In the genomic region with DNA sequence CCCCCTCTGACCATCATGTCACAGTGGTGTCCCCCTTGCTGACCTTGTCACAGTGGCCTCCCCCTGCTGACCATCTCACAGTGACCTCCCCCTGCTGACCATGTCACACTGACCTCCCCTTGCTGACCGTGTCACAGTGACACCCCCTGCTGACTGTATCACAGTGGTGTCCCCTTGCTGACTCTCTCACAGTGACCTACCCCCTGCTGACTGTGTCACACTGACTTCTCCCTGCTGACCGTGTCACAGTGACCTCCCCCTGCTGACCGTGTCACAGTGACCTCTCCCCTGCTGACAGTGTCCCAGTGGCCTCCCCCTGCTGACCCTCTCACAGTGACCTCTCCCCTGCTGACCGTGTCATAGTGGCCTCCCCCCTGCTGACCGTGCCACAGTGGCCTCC, we compare ENCODE assay signal across 26 mouse cellular contexts. TPM values are rescaled to one million over a fixed set of nuclear protein-coding genes. Genes with fewer than 3 reads are reported as not detected.
DNase-seq lines count a peak whose midpoint lies in the region; ATAC-seq and TF ChIP-seq lines count a peak whose summit lies in the region.
"Had no signal": no experiment of that assay in that cellular context is flagged by ENCODE, and none has a peak within 500 bp of the region (broad histone marks: within the 10 kb centered on the region; RNA-seq: fewer than 3 reads in every experiment).

No protein-coding gene starts in this region.

- H3K4me2 ChIP-seq in liver, embryonic 13.5 days, result no peak overlapping the region
- no peak overlapping the region for H3K4me2 ChIP-seq in liver, embryonic 11.5 days
- no peak overlapping the region for H3K4me2 ChIP-seq in liver, embryonic 16.5 days (ENCODE audit: low read depth, low read length)
- H3K4me2 ChIP-seq: embryonic facial prominence, embryonic 15.5 days; heart, embryonic 15.5 days; hindbrain, embryonic 13.5 days; limb, embryonic 15.5 days; lung, embryonic 15.5 days; midbrain, embryonic 13.5 days had no signal

- H3K36me3 ChIP-seq in liver, embryonic 13.5 days, result no peaks in the 10 kb centered on the region
- H3K36me3 ChIP-seq in liver, embryonic 11.5 days (ENCODE audit: control insufficient read depth, insufficient read depth, low read length), result no peaks in the 10 kb centered on the region
- H3K36me3 ChIP-seq in G1E (replicated peaks), result no peaks in the 10 kb centered on the region
- no peaks in the 10 kb centered on the region for H3K36me3 ChIP-seq in liver, embryonic 16.5 days (ENCODE audit: control insufficient read depth, insufficient read depth)
- H3K36me3 ChIP-seq: lung, embryonic 15.5 days had no signal

- H3K9ac ChIP-seq in liver, embryonic 13.5 days, result no peak overlapping the region
- no peak overlapping the region for H3K9ac ChIP-seq in liver, embryonic 11.5 days (ENCODE audit: low read depth, low read length)
- H3K9ac ChIP-seq in liver, embryonic 16.5 days (ENCODE audit: low read depth, low read length), result no peak overlapping the region
- H3K9ac ChIP-seq: embryonic facial prominence, embryonic 15.5 days; heart, embryonic 15.5 days; hindbrain, embryonic 13.5 days; limb, embryonic 15.5 days; lung, embryonic 15.5 days; midbrain, embryonic 13.5 days had no signal

- H3K9me3 ChIP-seq in liver, embryonic 13.5 days (replicated peaks), result no peaks in the 10 kb centered on the region
- H3K9me3 ChIP-seq in liver, embryonic 11.5 days (ENCODE audit: control insufficient read depth, low read length), result no peaks in the 10 kb centered on the region
- no peaks in the 10 kb centered on the region for H3K9me3 ChIP-seq in G1E (replicated peaks)
- no peaks in the 10 kb centered on the region for H3K9me3 ChIP-seq in liver, embryonic 16.5 days (replicated peaks; ENCODE audit: control insufficient read depth, low read length)
- H3K9me3 ChIP-seq: embryonic facial prominence, embryonic 15.5 days; heart, embryonic 10.5 days; heart, embryonic 15.5 days; hindbrain, embryonic 13.5 days; limb, embryonic 10.5 days; limb, embryonic 15.5 days; lung, embryonic 15.5 days; midbrain, embryonic 13.5 days had no signal

- peak; percentile 11 for DNase-seq in adrenal gland, postnatal 10 days
- DNase-seq in adrenal gland, adult (ENCODE audit: inconsistent age in 2 of 2, low spot score in 1 of 2), result no peak
- no peak for DNase-seq in liver, embryonic 13.5 days
- DNase-seq in liver, embryonic 11.5 days (ENCODE audit: low spot score), result no peak
- DNase-seq in G1E (ENCODE audit: low spot score), result no peak
- DNase-seq in cerebellum, postnatal 10 days, result no peak
- DNase-seq: adrenal gland, adult 2 months; cerebellum, adult 11-12 months; cerebellum, adult 9-11 months; gastrocnemius, postnatal 25 days; kidney, adult 8-10 months; layer of hippocampus, postnatal 36 days; right cerebral cortex, postnatal 25 days; thymus, postnatal 4 days had no signal

- no peaks in the 10 kb centered on the region for H3K4me1 ChIP-seq in liver, embryonic 13.5 days (replicated peaks)
- H3K4me1 ChIP-seq in liver, embryonic 11.5 days (replicated peaks; ENCODE audit: control insufficient read depth, insufficient read depth, low read length), result no peaks in the 10 kb centered on the region
- H3K4me1 ChIP-seq in G1E (ENCODE audit: insufficient read depth, low read depth, low read length), result no peaks in the 10 kb centered on the region; the same call in 1 of the 2 replicates
- no peaks in the 10 kb centered on the region for H3K4me1 ChIP-seq in liver, embryonic 16.5 days (ENCODE audit: control insufficient read depth, low read depth, low read length)
- H3K4me1 ChIP-seq: embryonic facial prominence, embryonic 15.5 days; heart, embryonic 15.5 days; limb, embryonic 15.5 days; lung, embryonic 15.5 days had no signal

- TF ChIP-seq CTCF in G1E (IDR thresholded peaks at IDR 0.05; ENCODE audit: low read depth, low read length), result no peak

- 52% methylated on average over 5 of the region's 5 CpGs for WGBS in liver, embryonic 13.5 days (ENCODE audit: insufficient replicate concordance)
- 60% methylated on average over 5 of the region's 5 CpGs for WGBS in liver, embryonic 11.5 days
- 55% methylated on average over 5 of the region's 5 CpGs for WGBS in liver, embryonic 16.5 days (ENCODE audit: insufficient replicate concordance)

- peak; percentile 57; the same call in 1 of the 2 replicates for ATAC-seq in liver, embryonic 13.5 days (ENCODE audit: low read depth)
- ATAC-seq in liver, embryonic 11.5 days (replicated peaks; ENCODE audit: low FRiP score), result no peak
- no peak for ATAC-seq in G1E (ENCODE audit: extremely low read depth, insufficient number of reproducible peaks, low FRiP score, poor library complexity, severe bottlenecking)
- peak; percentile 47 for ATAC-seq in liver, embryonic 16.5 days (ENCODE audit: low read depth)
- ATAC-seq: forebrain, embryonic 14.5 days; intestine, embryonic 16.5 days; midbrain, embryonic 13.5 days had no signal

- H3K27ac ChIP-seq in liver, embryonic 13.5 days, result no peak overlapping the region
- H3K27ac ChIP-seq in liver, embryonic 11.5 days (ENCODE audit: low read depth, low read length), result no peak overlapping the region
- no peak overlapping the region for H3K27ac ChIP-seq in liver, embryonic 16.5 days (ENCODE audit: low read length)
- H3K27ac ChIP-seq: embryonic facial prominence, embryonic 15.5 days; heart, embryonic 10.5 days; heart, embryonic 15.5 days; hindbrain, embryonic 13.5 days; kidney, postnatal 0 days; limb, embryonic 10.5 days; limb, embryonic 15.5 days; lung, embryonic 15.5 days; midbrain, embryonic 13.5 days had no signal

- no peak overlapping the region for H3K4me3 ChIP-seq in liver, embryonic 13.5 days (replicated peaks)
- H3K4me3 ChIP-seq in liver, embryonic 11.5 days (ENCODE audit: low read depth, low read length), result no peak overlapping the region
- peak overlapping the region; percentile 22; the same call in 1 of the 2 replicates for H3K4me3 ChIP-seq in G1E (ENCODE audit: low read depth, low read length)
- H3K4me3 ChIP-seq in liver, embryonic 16.5 days (ENCODE audit: low read depth, low read length), result no peak overlapping the region
- H3K4me3 ChIP-seq: embryonic facial prominence, embryonic 15.5 days; heart, embryonic 10.5 days; heart, embryonic 15.5 days; hindbrain, embryonic 13.5 days; limb, embryonic 10.5 days; limb, embryonic 15.5 days; lung, embryonic 15.5 days; midbrain, embryonic 13.5 days had no signal

- H3K27me3 ChIP-seq in liver, embryonic 13.5 days, result no peaks in the 10 kb centered on the region
- H3K27me3 ChIP-seq in liver, embryonic 11.5 days (replicated peaks; ENCODE audit: control insufficient read depth, insufficient read depth, low read length), result no peaks in the 10 kb centered on the region
- H3K27me3 ChIP-seq in G1E (ENCODE audit: insufficient read depth, low read length), result peaks cover 7% of the 10 kb centered on the region; the same call in 1 of the 2 replicates
- no peaks in the 10 kb centered on the region for H3K27me3 ChIP-seq in liver, embryonic 16.5 days (ENCODE audit: control insufficient read depth, insufficient read depth, low read depth, low read length)
- H3K27me3 ChIP-seq: embryonic facial prominence, embryonic 15.5 days; heart, embryonic 15.5 days; hindbrain, embryonic 13.5 days; limb, embryonic 15.5 days; lung, embryonic 15.5 days; midbrain, embryonic 13.5 days had no signal

RNA-seq across cellular contexts. Expression of gene Ttc28, which starts 57.0 kb away (rescaled TPM):
- 10 to 100 TPM; 25.0 to 29.1 TPM for total RNA-seq in adrenal gland, postnatal 10 days (2021)
- polyA plus RNA-seq in liver, embryonic 13.5 days (2015; fragmentation: Nextera tagmentation; extraction: Ambion mirVana), result 0.95 and 1.1 TPM in 2 replicates
- polyA plus RNA-seq in liver, embryonic 11.5 days (2014; fragmentation: Nextera tagmentation; extraction: Ambion mirVana), result 5.5 and 5.7 TPM in 2 replicates
- total RNA-seq in G1E (2014; fragmentation: Nextera tagmentation) (2.0 and 2.7 TPM in 2 replicates), G1E (2017) (0.55 and 0.64 TPM in 2 replicates)
- polyA plus RNA-seq in G1E (2012), result 0.28 and 0.46 TPM in 2 replicates
- 0.74 and 0.85 TPM in 2 replicates for polyA plus RNA-seq in liver, embryonic 16.5 days (2015; fragmentation: Nextera tagmentation; extraction: Ambion mirVana)

Comparison
In these comparisons a context has a peak if more than half of its experiments do, and no peak if none do; other contexts are left out.
1. ATAC-seq: peak in liver, embryonic 13.5 days (single experiment) and liver, embryonic 16.5 days (single experiment); none in liver, embryonic 11.5 days (single experiment) and G1E (single experiment).